Mouse (Mus musculus) heart, embryonic 11.5 days (tissue): ENCODE measurements at regions not wholly inside any gene's neighbourhood (a gene's known extent, or its start where the extent isn't known, plus 50 kb on each side); places are given as distances from the start of the nearest gene placed in this dataset.

Experiments
- ATAC-seq: fragments of 200-750 bp; cut with Nextera tagmentation; replicated peaks from 2 replicates; pipeline ENCODE4 v1.8.0; 2017; ENCODE audit warnings: moderate library complexity; ENCODE audit not compliant: insufficient number of reproducible peaks, low FRiP score, low TSS enrichment
- H3K27ac ChIP-seq: fragments of 300-500 bp; sonication (generic); 2 replicates; pipeline ENCODE4 v1.5.1; 2014; ENCODE audit warnings: mild to moderate bottlenecking, low read depth, low read length
- H3K27me3 ChIP-seq: fragments of 300-500 bp; sonication (generic); 2 replicates; pipeline ENCODE4 v1.6.1; 2014; ENCODE audit warnings: mild to moderate bottlenecking, low read length, mixed read lengths; ENCODE audit not compliant: control insufficient read depth, insufficient read depth
- H3K36me3 ChIP-seq: fragments of 300-500 bp; sonication (generic); 2 replicates; pipeline ENCODE4 v1.6.1; 2014; ENCODE audit warnings: mild to moderate bottlenecking, low read length, moderate library complexity, mixed read lengths; ENCODE audit not compliant: control insufficient read depth, insufficient read depth
- H3K4me1 ChIP-seq: fragments of 300-500 bp; sonication (generic); 2 replicates; pipeline ENCODE4 v1.6.1; 2014; ENCODE audit warnings: low read length; ENCODE audit not compliant: control insufficient read depth, insufficient read depth
- H3K4me2 ChIP-seq: fragments of 300-500 bp; sonication (generic); 2 replicates; pipeline ENCODE4 v1.6.1; 2014; ENCODE audit warnings: mild to moderate bottlenecking, moderate library complexity
- H3K4me3 ChIP-seq: fragments of 300-500 bp; sonication (generic); 2 replicates; pipeline ENCODE4 v1.5.1; 2014; ENCODE audit warnings: low read depth, low read length
- H3K9ac ChIP-seq: fragments of 300-500 bp; sonication (generic); 2 replicates; pipeline ENCODE4 v1.6.1; 2014; ENCODE audit warnings: mild to moderate bottlenecking, low read depth, low read length, moderate library complexity
- H3K9me3 ChIP-seq: fragments of 300-500 bp; sonication (generic); replicated peaks from 2 replicates; pipeline ENCODE4 v1.6.1; 2016; ENCODE audit warnings: low read length; ENCODE audit not compliant: control insufficient read depth
- WGBS: fragments of 180-500 bp; shearing (Covaris S2); extraction: QIAGEN DNeasy Blood & Tissue Kit; methylation state at CpG from one replicate; pipeline ENCODE4 v1.1.7; 2014; ENCODE audit not compliant: insufficient replicate concordance; 5-methylcytosine and 5-hydroxymethylcytosine counted together

DNA sequence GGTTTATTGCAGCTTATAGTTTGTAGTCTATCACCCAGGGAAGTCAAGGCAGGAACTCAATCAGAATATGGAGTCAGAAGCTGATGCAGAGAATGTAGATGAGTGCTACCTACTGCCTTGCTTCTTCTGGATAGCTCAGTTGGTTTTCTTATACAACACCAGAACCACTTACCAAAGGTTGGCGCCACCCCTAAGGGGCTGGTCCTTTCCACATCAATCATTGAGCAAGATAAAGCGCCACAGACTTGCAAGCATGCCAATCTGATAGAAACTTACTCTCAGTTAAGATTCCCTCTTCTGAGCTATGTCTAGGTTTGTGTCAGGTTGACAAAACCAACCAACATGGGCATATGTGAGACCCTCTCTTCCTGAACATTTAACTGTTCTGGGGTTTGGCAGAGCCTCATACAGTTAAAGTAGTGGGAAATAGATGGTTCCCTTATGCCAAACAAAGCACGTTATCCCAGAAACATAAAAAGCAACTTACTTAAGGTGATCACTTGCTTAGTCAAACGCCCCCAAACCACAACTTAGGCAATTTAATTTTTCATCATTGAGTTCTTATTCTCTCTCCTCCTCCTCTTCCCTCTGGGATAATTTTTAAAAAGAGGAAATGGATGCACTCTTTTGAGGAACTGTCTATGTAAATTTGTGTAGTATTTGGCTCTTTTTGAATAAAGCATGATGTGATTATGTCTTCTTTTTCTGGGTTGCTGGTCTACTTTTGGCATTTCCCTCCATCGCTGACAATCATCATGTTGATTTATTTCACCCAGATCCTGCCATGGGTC lies 115.3 kb upstream of the Ifne start:
- WGBS, result 77% methylated on average over 5 of the region's 5 CpGs
- H3K27ac ChIP-seq, result no peak overlapping the region
- ATAC-seq, result no peak

GRCm38 (mm10) chr4:88994486-88994885 lies 114.5 kb upstream of the Ifne start:
- H3K4me3 ChIP-seq, result no peak overlapping the region
- H3K9me3 ChIP-seq, result no peaks in the 10 kb centered on the region
- H3K27ac ChIP-seq, result no peak overlapping the region
- H3K36me3 ChIP-seq, result no peaks in the 10 kb centered on the region
- no peaks in the 10 kb centered on the region for H3K4me1 ChIP-seq
- no peak overlapping the region for H3K9ac ChIP-seq
- no peaks in the 10 kb centered on the region for H3K27me3 ChIP-seq
- no peak for ATAC-seq
- H3K4me2 ChIP-seq, result no peak overlapping the region
- 69% methylated on average over 4 of the region's 4 CpGs for WGBS

More for the DNA sequence above, 115.3 kb upstream of the Ifne start:
- H3K4me2 ChIP-seq, result no peak overlapping the region
- H3K9me3 ChIP-seq, result no peaks in the 10 kb centered on the region
- no peak overlapping the region for H3K9ac ChIP-seq
- no peaks in the 10 kb centered on the region for H3K27me3 ChIP-seq
- H3K4me3 ChIP-seq, result no peak overlapping the region
- H3K4me1 ChIP-seq, result no peaks in the 10 kb centered on the region
- no peaks in the 10 kb centered on the region for H3K36me3 ChIP-seq

DNA sequence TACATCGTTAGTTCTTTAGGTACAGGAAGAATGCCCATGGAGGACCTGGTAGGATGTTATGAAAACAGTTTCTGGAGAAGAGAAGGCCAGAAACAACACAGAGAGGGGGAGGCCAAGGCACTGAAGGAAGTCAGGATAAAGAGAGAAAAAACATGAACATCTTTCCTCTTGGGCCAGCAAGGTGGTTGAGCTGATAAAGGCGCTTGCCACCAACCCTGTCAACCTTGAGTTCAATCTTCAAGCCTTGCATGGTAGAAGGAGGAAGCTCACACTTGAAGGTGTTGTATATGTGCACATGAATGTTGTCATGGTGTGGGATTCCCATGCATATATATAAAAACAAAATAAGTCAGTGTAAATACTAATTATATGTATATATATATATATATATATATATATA lies 112.5 kb upstream of the Ifne start:
- H3K4me1 ChIP-seq, result no peaks in the 10 kb centered on the region
- no peak overlapping the region for H3K27ac ChIP-seq
- 75% methylated on average over 2 of the region's 2 CpGs for WGBS
- no peak overlapping the region for H3K9ac ChIP-seq
- no peaks in the 10 kb centered on the region for H3K36me3 ChIP-seq
- H3K27me3 ChIP-seq, result no peaks in the 10 kb centered on the region
- H3K4me3 ChIP-seq, result no peak overlapping the region
- no peak for ATAC-seq
- H3K9me3 ChIP-seq, result no peaks in the 10 kb centered on the region
- H3K4me2 ChIP-seq, result no peak overlapping the region

- no peak for ATAC-seq
- no peak overlapping the region for H3K27ac ChIP-seq
- H3K27me3 ChIP-seq, result no peaks in the 10 kb centered on the region
- no peak overlapping the region for H3K9ac ChIP-seq
- no peak overlapping the region for H3K4me3 ChIP-seq
- 64% methylated on average over 4 of the region's 4 CpGs for WGBS
- H3K36me3 ChIP-seq, result no peaks in the 10 kb centered on the region
- H3K4me2 ChIP-seq, result no peak overlapping the region
- H3K4me1 ChIP-seq, result no peaks in the 10 kb centered on the region
- H3K9me3 ChIP-seq, result no peaks in the 10 kb centered on the region
Observed at GRCm38 (mm10) chr4:88988363-88988762, 108.4 kb upstream of the Ifne start.

- Histone ChIP-seq H3K27me3 (no peaks in the 10 kb centered on the region), H3K4me1 (no peaks in the 10 kb centered on the region), H3K27ac (no peak overlapping the region), H3K4me3 (no peak overlapping the region), H3K4me2 (no peak overlapping the region), H3K36me3 (no peaks in the 10 kb centered on the region), H3K9ac (no peak overlapping the region), H3K9me3 (no peaks in the 10 kb centered on the region)
- ATAC-seq, result no peak
- WGBS, result 37% methylated on average over 1 of the region's 1 CpGs
Observed at GRCm38 (mm10) chr4:88987103-88987502, 107.1 kb upstream of the Ifne start.

DNA sequence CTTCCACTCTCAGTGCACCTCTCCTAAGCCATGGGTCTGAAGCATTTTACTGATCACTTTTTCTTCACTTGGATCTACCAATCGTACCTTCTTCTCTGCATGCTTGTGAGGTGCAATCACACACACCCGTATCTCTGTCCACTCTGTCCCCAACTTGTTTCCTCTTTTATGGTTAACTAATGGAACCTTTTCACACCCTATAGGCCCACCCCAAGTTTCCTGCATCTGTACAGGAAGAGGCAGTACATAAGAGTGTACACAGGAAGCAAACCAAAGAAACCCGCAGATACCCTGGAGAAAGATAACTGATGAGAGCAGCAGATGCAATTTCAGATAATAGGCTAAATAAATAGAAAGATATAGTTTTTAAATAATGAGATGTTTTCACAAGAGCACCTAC lies 102.5 kb upstream of the Ifne start:
- H3K9me3 ChIP-seq, result no peaks in the 10 kb centered on the region
- no peak overlapping the region for H3K27ac ChIP-seq
- H3K4me3 ChIP-seq, result no peak overlapping the region
- no peaks in the 10 kb centered on the region for H3K27me3 ChIP-seq
- ATAC-seq, result no peak
- H3K4me1 ChIP-seq, result no peaks in the 10 kb centered on the region
- WGBS, result 66% methylated on average over 3 of the region's 3 CpGs
- no peaks in the 10 kb centered on the region for H3K36me3 ChIP-seq
- no peak overlapping the region for H3K4me2 ChIP-seq
- no peak overlapping the region for H3K9ac ChIP-seq

DNA sequence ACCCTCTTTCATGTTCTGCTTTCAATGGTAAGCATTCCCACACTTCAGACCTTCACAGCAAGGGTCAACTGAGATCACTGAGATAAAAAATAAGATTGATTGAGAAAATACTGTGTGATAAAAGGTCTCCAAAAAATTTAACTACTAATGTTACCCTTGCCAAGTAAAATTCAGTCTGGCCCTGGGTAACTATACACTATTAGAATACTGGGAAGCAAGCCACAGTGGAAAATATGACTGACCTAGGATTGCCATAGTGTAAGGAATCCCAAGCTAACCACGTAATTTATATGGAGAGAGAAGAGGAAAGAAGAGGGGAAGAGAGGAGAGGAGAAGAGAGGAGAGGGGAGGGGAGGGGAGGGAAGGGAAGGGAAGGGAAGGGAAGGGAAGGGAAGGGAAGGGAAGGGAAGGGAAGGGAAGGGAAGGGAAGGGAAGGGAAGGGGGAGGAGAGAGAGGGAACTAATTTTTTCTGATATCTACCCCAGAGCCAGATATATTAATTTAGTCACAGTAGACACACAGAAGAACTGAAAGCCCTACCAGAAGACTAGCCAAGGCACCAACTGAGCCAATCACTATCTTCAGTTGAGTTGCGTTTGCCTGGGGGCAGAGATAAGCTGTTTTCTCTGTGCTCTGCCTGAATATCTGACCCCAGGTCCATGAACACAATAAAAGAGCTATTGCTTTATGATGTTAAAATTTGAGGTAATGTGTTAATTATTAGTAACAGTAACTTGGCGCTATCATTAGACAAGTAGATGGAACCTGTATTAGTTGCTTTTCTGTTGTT lies 97.3 kb upstream of the Ifne start:
- Histone ChIP-seq H3K4me1 (no peaks in the 10 kb centered on the region), H3K9ac (no peak overlapping the region), H3K4me2 (no peak overlapping the region), H3K27ac (no peak overlapping the region), H3K27me3 (no peaks in the 10 kb centered on the region), H3K4me3 (no peak overlapping the region), H3K36me3 (no peaks in the 10 kb centered on the region), H3K9me3 (no peaks in the 10 kb centered on the region)
- no peak for ATAC-seq
- 64% methylated on average over 3 of the region's 3 CpGs for WGBS

DNA sequence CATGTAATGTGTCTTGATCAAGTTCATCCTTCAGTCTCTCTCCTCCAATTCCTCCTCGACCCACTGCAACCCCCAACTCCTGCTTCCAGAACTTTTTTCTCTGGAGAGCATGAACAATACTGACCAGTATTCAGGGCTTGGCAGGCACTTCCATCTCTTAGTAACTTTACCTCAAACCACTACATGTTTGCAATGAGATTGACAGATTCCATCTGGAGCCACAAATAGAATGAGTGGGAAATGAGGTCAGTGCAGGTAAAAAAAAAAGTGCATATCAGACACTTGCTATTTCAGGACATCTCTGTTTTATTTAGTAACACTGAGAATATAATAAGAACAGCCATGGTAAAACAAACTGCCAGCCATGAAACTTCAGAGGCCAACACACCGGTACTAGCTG lies 94.5 kb upstream of the Ifne start:
- ATAC-seq, result no peak
- H3K9me3 ChIP-seq, result no peaks in the 10 kb centered on the region
- no peak overlapping the region for H3K9ac ChIP-seq
- H3K4me3 ChIP-seq, result no peak overlapping the region
- H3K36me3 ChIP-seq, result no peaks in the 10 kb centered on the region
- H3K27me3 ChIP-seq, result no peaks in the 10 kb centered on the region
- H3K4me1 ChIP-seq, result no peaks in the 10 kb centered on the region
- H3K4me2 ChIP-seq, result no peak overlapping the region
- WGBS, result 74% methylated on average over 2 of the region's 2 CpGs
- no peak overlapping the region for H3K27ac ChIP-seq
